Mouse (Mus musculus): ENCODE data around the gene Pcbp1.
"Not testable (repeated sequence)": the region's sequence is repeated elsewhere in the genome, so short reads cannot be mapped to it uniquely, and the experiment has no call there.

The Pcbp1 gene

GRCm38 (mm10) chr6:86493469-86494263 lies 32.5 kb downstream of the Pcbp1 start:
- DNase-seq = no peak

DNA sequence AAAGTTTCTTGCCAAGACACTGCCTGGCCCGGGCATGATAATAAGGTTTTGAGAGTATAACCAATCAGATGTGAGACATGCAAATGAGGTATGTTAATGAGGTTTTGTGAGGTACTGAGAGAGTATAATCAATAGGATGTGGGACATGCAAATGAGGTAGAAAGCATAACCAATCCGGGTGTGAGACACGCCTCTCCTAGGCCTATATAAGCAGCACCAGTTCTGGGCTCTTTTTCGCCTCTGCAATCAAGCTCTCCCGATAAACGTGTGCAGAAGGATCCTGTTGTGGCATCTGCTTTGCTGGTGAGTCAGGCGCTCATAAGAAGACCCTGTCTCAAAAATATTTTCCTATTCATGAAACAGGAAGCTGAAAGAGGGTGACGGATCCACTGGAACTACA lies 35.7 kb downstream of the Pcbp1 start:
- DNase-seq = not testable (repeated sequence)

GRCm38 (mm10) chr6:86489945-86490344 lies 36.2 kb downstream of the Pcbp1 start:
- DNase-seq = no peak

DNA sequence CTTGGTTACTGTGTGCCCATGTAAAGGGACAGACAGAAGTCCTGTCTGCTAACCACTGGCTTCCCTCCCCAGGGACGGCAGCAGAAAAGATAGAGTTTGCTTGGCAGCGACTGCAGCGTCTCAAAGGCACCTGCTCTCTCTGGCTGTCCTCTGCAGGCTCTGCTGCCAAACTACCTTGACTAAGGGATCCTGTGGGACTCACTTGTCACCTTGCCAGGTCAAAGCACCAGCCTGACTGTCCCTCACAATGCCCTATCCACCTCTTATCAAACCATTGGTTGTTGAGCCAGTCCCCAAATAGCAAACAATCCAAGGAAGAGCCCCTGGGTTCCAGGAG lies 38.0 kb downstream of the Pcbp1 start:
- peak; percentile 34 for DNase-seq

DNA sequence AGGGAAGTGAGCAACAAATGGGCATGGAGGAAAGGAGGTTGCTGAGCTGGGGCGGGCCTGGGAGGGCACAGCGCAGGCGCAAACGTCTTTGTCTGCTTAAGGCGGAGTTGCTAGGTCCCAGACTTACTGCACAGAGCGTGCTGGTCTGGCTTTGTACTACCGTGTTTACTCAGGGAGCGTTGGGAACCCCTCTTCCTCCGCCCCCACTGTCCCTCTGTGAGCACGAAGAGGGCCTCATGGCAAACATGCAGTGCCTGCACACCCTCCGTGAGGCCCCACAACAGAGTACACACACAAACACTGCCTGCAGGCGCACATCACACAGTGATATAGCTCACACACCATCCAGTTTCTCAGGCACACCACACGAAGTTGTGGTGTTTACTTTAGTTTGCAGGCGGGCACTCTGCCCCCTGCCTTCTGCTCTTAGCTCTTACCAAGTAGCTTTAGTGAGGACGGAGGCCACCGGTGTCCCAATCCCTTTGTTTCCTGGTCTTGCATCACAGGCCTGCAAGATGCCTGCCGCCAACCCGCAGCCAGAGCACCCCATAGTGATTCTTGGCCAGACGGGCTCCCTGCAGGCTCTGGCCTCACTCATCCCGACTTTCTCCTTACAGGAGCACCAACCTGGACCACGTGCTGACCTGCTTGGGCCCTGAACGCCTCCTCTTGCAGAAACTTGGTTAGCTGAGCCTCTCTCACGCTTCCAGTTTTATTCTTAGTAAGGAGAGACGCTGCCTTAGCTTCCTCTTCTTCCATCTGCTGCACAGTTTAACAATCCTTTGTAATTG lies 38.6 kb downstream of the Pcbp1 start:
- peak; percentile 53 for DNase-seq

DNA sequence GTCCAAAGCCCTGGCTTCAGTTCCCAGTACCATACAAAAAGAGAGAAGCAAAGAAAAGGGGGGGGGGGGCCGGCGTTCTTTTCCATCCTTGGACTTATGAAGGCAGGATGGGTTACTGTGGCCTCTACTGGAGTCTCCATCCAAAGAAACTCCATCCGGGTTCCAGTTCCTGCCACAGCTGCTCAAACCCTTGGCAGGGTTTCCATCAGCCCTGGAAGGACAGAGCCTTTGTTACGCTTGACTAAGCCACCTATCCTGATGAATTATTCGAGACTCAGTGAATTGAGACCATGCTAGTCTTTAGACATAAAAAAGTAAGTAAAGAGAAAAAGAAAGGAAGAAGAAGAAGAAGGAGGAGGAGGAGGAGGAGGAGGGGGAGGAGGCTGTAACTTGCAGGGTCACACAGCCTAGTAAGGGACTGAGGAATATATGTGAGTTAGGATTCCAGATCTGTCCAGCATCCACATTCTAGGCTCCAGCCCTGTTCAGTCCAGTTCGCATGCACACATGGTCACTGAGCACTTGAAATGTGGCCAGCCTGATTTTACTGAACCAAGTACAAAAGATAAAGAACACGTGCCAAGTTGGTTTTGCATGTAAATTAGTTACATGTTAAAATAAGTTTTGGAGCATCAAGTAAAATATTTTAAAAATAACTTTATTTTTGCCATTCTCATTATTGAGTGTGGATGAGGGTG lies 40.0 kb downstream of the Pcbp1 start:
- no peak for DNase-seq

DNA sequence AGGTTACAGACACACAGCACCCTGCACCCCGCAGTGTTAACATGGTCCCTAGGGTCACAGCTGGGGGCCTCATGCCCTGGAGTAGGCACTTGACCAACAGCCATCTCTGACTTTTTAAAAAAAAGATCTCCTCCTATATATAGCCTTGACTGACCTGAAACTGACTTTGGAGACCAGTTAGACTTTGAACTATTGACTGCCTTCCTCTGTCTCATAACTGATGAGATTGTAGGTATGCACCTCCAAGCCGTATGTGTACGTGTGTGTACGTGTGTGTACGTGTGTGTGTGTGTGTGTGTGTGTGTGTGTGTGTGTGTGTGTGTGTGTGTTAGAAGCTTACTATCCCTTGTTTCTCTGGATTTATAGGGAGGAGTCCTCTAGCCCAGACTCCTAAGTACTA lies 44.2 kb downstream of the Pcbp1 start:
- no peak for DNase-seq

DNA sequence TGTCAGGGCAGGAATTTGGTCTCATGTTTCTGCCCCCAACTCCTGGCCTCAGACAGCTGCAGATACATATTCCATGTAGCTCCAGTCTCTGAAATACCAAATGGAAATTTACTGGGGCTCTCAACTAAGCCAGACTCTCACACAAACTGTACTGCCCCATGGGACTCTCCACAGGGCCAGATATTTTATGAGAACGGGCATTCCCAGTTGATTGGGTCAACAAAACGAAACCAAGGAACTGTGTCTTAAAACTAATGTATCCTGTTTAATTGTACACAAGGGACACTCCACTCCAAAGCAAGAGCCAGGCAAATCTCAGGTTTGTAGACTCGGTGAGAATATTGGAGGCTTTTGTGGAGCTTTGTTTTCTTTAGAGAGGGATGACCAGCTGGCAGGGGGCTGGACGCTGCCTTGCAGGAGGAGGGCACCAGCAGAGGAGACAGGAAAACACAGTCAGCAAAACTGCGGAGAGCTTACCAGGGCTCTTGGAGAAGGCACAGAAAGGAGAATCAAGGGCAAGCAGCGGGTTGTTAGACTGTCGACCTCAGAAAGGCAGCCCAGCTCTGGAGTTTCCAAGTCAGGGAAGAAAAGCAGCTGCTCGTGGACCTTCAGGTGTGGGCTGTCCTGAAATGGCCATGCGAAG lies 45.8 kb downstream of the Pcbp1 start:
- DNase-seq = peak; percentile 35

DNA sequence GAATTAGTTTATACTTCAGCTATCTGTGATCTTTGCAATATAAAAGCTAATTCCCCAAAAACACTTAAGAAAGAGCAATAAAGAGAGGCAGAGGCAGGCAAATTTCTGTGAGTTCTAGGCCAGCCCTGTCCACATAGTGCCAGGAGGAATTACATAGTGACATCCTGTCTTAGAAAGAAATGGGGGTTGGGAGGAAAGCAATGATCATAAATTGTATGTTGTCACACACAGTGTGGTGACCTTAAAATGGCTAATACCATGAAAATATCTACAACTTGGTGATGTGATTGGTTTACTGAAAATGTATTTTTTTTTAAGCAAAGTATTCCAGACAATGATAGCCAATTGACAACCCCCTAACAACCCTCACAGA lies 46.3 kb downstream of the Pcbp1 start:
- DNase-seq = no peak

DNA sequence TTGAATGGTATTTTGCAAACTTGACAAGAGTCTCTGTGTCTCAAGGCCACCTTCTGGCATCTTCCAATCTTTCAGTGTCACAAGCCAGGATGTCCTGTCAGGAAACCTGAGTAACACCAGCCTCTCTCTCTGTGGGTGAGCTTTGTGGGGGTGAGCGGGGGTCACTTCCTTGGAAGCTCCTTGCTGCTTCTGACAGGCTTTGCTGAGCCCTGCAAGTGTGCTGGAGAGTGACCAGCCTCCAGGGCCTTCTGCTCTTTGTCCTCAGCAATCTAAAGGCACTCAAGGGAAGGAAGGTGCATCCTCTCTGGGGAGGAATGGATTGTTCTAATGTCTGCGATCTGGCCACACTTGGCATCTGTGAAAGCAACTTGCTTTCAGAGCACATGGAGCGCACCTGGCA lies 46.8 kb downstream of the Pcbp1 start:
- peak; percentile 23 for DNase-seq

GRCm38 (mm10) chr6:86476931-86477330 lies 49.2 kb downstream of the Pcbp1 start:
- no peak for DNase-seq

DNA sequence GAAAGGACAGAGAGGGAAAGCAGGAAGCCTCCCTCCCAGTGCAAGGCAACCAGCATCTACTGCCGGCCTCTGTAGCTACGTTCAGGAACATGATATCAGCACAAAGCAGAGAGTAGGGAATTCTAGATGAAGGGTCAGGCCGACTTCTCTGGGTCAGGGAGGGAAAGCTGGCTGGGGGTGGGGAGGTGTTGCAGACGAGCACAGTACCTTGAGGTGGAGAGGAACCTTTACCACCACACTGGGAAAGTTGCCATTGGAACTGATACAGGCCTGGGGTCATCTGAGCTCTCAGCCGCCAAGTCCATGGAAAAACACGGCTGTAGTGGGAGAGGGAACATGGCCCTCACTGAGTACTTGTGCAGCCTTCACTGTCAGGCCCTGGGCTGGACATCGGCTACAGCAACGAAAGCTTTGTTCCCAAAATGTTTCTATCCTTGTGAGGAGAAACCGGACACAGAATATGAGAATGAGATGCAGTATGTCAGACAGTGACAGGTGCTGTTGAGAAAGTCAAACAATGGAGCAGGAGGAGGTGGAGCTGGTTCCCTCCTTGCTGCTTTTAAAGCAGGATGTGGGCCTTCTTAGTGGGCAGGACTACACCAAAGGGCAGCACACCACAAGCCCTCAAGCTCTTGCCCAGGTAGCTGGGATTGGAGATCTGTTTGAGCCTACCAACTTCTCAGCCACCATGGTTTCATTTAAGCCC lies 50.5 kb downstream of the Pcbp1 start:
- DNase-seq = no peak

- DNase-seq = no peak
These were observed 51.4 kb downstream of the Pcbp1 start for GRCm38 (mm10) chr6:86474646-86475181.

All from cerebellum, adult 11 months (tissue).